Mouse (Mus musculus) lung, postnatal 0 days (tissue): Measurements from ENCODE around the gene Kif2c. TPM values are rescaled to one million over a fixed set of nuclear protein-coding genes. Genes with fewer than 3 reads are reported as not detected.

Source experiments
- ATAC-seq: fragments of 200-750 bp; cut with Nextera tagmentation; 2 replicates; pipeline ENCODE4 v1.8.0; 2017; ENCODE audit warnings: moderate library complexity
- DNase-seq: peaks from one replicate; pipeline ENCODE4 v3.0.0-alpha.2; 2016; ENCODE audit warnings: low spot score
- H3K27ac ChIP-seq: fragments of 300-500 bp; sonication (generic); 2 replicates; pipeline ENCODE4 v1.5.1; 2014; ENCODE audit warnings: antibody characterized with exemption, mild to moderate bottlenecking, low read length, mixed read lengths
- H3K27me3 ChIP-seq: fragments of 300-500 bp; sonication (generic); replicated peaks from 2 replicates; pipeline ENCODE4 v1.6.1; 2014; ENCODE audit warnings: low read length, mixed read lengths; ENCODE audit not compliant: insufficient read depth
- H3K36me3 ChIP-seq: fragments of 300-500 bp; sonication (generic); 2 replicates; pipeline ENCODE4 v1.6.1; 2014; ENCODE audit warnings: low read length, mixed read lengths; ENCODE audit not compliant: insufficient read depth
- H3K4me1 ChIP-seq: fragments of 300-500 bp; sonication (generic); 2 replicates; pipeline ENCODE4 v1.6.1; 2014; ENCODE audit warnings: antibody characterized with exemption, low read depth, low read length, mixed read lengths; ENCODE audit not compliant: insufficient read depth
- H3K4me2 ChIP-seq: fragments of 300-500 bp; sonication (generic); replicated peaks from 2 replicates; pipeline ENCODE4 v1.6.1; 2014; ENCODE audit warnings: low read depth, mild to moderate bottlenecking, low read length, moderate library complexity, mixed read lengths
- H3K4me3 ChIP-seq: fragments of 300-500 bp; sonication (generic); 2 replicates; pipeline ENCODE4 v1.5.1; 2014; ENCODE audit warnings: low read depth, low read length
- H3K9ac ChIP-seq: fragments of 300-500 bp; sonication (generic); replicated peaks from 2 replicates; pipeline ENCODE4 v1.6.1; 2014; ENCODE audit warnings: low read depth, mild to moderate bottlenecking
- H3K9me3 ChIP-seq: fragments of 300-500 bp; sonication (generic); 2 replicates; pipeline ENCODE4 v1.6.1; 2016; ENCODE audit warnings: low read length, mixed read lengths
- CTCF ChIP-seq: IDR thresholded peaks from 2 replicates; pipeline ENCODE4 v1.5.1; 2016; ENCODE audit warnings: antibody characterized with exemption, mild to moderate bottlenecking
- EP300 ChIP-seq: IDR thresholded peaks from 2 replicates; pipeline ENCODE4 v1.6.1; 2016; ENCODE audit warnings: antibody characterized with exemption, mild to moderate bottlenecking, control low read depth
- WGBS: fragments of 180-500 bp; shearing (Covaris S2); extraction: QIAGEN DNeasy Blood & Tissue Kit; methylation state at CpG from one replicate; pipeline ENCODE4 v1.1.7; 2014; 5-methylcytosine and 5-hydroxymethylcytosine counted together
- polyA plus RNA-seq: library from polyadenylated mRNA; unstranded; fragments of >200 nt; fragmentation: Nextera tagmentation; extraction: Ambion mirVana; gene quantifications from 2 replicates; pipeline ENCODE4 v1.2.1, GENCODE M21; 2015

The Kif2c gene
- polyA plus RNA-seq, 1 experiment from 2014 or later = 2.0 TPM

DNA sequence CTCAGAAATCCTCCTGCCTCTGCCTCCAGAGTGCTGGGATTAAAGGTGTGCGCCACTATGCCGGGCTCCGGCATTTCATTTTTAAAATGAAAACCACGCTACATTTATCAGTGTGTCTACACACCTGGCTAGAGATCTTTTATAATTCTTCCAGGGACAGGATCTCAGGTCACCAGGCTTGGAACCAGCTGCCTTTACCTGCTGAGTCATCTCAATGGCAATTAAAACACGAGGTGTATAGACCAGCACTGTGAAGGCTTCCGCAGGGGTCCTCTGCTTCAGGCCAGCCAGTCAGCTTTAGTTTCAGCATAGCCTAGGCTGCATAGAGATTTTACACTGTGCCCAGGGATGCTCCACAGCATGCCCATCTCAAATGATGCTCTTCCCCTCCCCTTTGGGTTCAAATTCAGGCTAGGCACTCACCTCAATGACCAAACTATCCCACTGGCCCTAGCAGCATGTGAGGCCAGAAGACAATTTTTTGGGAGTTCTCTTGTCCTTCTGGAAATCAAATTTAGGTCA lies 32.2 kb downstream of the Kif2c start:
- Histone ChIP-seq H3K4me2 (no peak overlapping the region), H3K9me3 (no peaks in the 10 kb centered on the region), H3K9ac (no peak overlapping the region), H3K27ac (no peak overlapping the region), H3K36me3 (peaks cover 35% of the 10 kb centered on the region), H3K4me1 (no peaks in the 10 kb centered on the region), H3K4me3 (no peak overlapping the region), H3K27me3 (no peaks in the 10 kb centered on the region)
- WGBS = 88% methylated on average over 6 of the region's 6 CpGs
- no peak for DNase-seq
- no peak for ATAC-seq
- TF ChIP-seq EP300 = no peak
- TF ChIP-seq CTCF = no peak

DNA sequence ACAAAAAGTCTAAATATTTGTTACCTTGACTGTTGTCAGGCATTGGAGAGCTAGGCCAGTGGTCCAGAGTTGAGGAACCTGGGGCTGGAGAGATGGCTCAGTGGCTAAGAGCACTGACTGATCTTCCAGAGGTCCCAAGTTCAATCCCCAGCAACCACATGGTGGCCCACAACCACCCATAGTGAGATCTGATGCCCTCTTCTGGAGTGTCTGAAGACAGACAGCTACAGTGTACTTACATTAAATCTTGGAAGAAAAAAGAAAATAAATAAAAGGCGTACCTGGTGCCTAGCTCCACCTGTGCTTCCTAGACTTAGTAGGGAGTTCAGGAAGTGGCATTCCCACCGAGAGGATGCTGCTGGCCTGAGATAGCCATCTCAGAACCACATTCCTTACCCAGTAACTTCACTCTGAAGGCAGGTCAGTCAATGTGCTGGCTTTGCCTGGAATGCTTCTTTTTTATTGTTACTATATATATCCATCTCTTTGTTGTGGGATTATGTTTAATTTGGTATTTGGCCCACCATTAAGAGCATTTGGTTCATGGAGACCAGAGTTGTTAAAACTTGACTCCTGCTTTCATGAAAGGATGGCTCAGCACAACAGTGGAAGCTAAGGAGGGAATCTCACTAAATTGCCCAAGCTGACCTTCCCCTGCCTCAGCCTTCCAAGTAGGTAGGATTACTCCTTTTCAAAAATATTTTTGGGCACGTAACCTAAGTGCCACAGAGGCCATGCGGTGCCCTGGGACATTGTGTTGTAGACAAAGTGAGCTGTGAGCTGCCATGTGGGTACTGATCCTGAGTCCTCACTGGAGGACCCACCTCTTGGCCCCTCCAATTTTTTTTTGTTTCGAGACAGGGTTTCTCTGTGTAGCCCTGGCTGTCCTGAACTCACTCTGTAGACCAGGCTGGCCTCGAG lies 32.9 kb downstream of the Kif2c start:
- 59% methylated on average over 6 of the region's 6 CpGs for WGBS

GRCm38 (mm10) chr4:117148815-117149214 lies 33.6 kb downstream of the Kif2c start:
- no peak for TF ChIP-seq EP300
- no peak for TF ChIP-seq CTCF
- 64% methylated on average over 24 of the region's 24 CpGs for WGBS
- Histone ChIP-seq H3K4me2 (no peak overlapping the region), H3K9ac (no peak overlapping the region), H3K4me1 (no peaks in the 10 kb centered on the region), H3K27me3 (no peaks in the 10 kb centered on the region), H3K4me3 (no peak overlapping the region), H3K27ac (no peak overlapping the region), H3K9me3 (no peaks in the 10 kb centered on the region), H3K36me3 (peaks cover 30% of the 10 kb centered on the region; the same call in 1 of the 2 replicates)
- DNase-seq = no peak
- ATAC-seq = no peak

More for the DNA sequence above, 32.9 kb downstream of the Kif2c start:
- ATAC-seq (no peak), DNase-seq (no peak)
- no peak for TF ChIP-seq EP300
- TF ChIP-seq CTCF = no peak; the same call in 1 of the 2 replicates
- Histone ChIP-seq H3K9ac (no peak overlapping the region), H3K27ac (no peak overlapping the region), H3K9me3 (no peaks in the 10 kb centered on the region), H3K4me1 (no peaks in the 10 kb centered on the region), H3K4me3 (no peak overlapping the region), H3K4me2 (no peak overlapping the region), H3K36me3 (peaks cover 35% of the 10 kb centered on the region), H3K27me3 (no peaks in the 10 kb centered on the region)

GRCm38 (mm10) chr4:117148047-117148713 lies 34.3 kb downstream of the Kif2c start:
- WGBS = 77% methylated on average over 18 of the region's 18 CpGs

DNA sequence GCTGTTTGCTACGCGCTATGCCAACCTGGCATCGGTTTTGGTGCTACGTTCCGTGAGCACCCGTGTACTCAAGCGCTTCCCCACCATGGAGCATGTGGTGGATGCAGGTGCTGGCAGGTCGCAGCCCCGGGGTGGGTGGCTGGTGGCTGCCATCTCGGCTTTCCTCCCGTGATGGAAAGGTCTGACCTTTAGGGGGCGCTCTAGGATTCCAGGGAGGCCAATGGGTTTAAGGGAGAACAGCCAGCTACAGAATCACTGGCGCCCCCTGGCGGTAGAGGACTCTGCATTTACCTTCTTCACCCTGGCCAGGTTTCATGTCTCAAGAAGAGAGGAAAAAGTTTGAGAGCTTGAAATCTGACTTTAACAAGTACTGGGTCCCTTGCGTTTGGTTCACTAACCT lies 36.3 kb downstream of the Kif2c start:
- DNase-seq (peak; percentile 92), ATAC-seq (peak; percentile 71)
- H3K36me3 ChIP-seq = peaks cover 8% of the 10 kb centered on the region; the same call in 1 of the 2 replicates
- no peak overlapping the region for H3K4me2 ChIP-seq
- H3K27ac ChIP-seq = no peak overlapping the region
- peak; percentile 98 for TF ChIP-seq CTCF
- no peak for TF ChIP-seq EP300
- no peak overlapping the region for H3K4me3 ChIP-seq
- 27% methylated on average over 15 of the region's 15 CpGs for WGBS
- H3K9ac ChIP-seq = no peak overlapping the region
- no peaks in the 10 kb centered on the region for H3K27me3 ChIP-seq
- H3K9me3 ChIP-seq = no peaks in the 10 kb centered on the region
- no peaks in the 10 kb centered on the region for H3K4me1 ChIP-seq

More at GRCm38 (mm10) chr4:117148047-117148713, 34.3 kb downstream of the Kif2c start:
- Histone ChIP-seq H3K27me3 (no peaks in the 10 kb centered on the region), H3K4me2 (no peak overlapping the region), H3K9me3 (no peaks in the 10 kb centered on the region), H3K9ac (no peak overlapping the region), H3K27ac (no peak overlapping the region), H3K36me3 (peaks cover 24% of the 10 kb centered on the region; the same call in 1 of the 2 replicates), H3K4me3 (no peak overlapping the region), H3K4me1 (no peaks in the 10 kb centered on the region)
- no peak for ATAC-seq
- TF ChIP-seq CTCF (no peak), EP300 (no peak)
- DNase-seq = no peak

GRCm38 (mm10) chr4:117145248-117145647 lies 37.2 kb downstream of the Kif2c start:
- H3K9me3 ChIP-seq = no peaks in the 10 kb centered on the region
- H3K4me2 ChIP-seq = no peak overlapping the region
- ATAC-seq (no peak), DNase-seq (no peak)
- H3K27me3 ChIP-seq = no peaks in the 10 kb centered on the region
- no peak overlapping the region for H3K9ac ChIP-seq
- peaks cover under 1% of the 10 kb centered on the region; the same call in 1 of the 2 replicates for H3K36me3 ChIP-seq
- no peaks in the 10 kb centered on the region for H3K4me1 ChIP-seq
- no peak overlapping the region for H3K27ac ChIP-seq
- no peak for TF ChIP-seq EP300
- TF ChIP-seq CTCF = no peak
- H3K4me3 ChIP-seq = no peak overlapping the region
- 86% methylated on average over 13 of the region's 13 CpGs for WGBS
